Comparison of ENCODE assay signal across 8 mouse cellular contexts in genomic region chr11:69418481-69419442, GRCm38 (mm10). TPM values are rescaled to one million over a fixed set of nuclear protein-coding genes. Genes with fewer than 3 reads are reported as not detected.
A peak's percentile ranks its signal among the peaks of the same experiment; 100 is the strongest.
DNase-seq lines count a peak whose midpoint lies in the region; ATAC-seq lines count a peak whose summit lies in the region.

No protein-coding gene starts in this region.

- peak overlapping the region; percentile 41 for H3K9ac ChIP-seq in hindbrain, embryonic 15.5 days

- ATAC-seq in hindbrain, embryonic 15.5 days (ENCODE audit: low FRiP score, low read depth), result peak; percentile 94

- H3K4me1 ChIP-seq in hindbrain, embryonic 15.5 days (replicated peaks), result peaks cover 61% of the 10 kb centered on the region

- H3K4me2 ChIP-seq in hindbrain, embryonic 15.5 days, result peak overlapping the region; percentile 96

- no peaks in the 10 kb centered on the region for H3K9me3 ChIP-seq in hindbrain, embryonic 15.5 days

- peak overlapping the region; percentile 65 for H3K4me3 ChIP-seq in hindbrain, embryonic 15.5 days

- peak; percentile 82 for DNase-seq in T-cell, adult 2 months (ENCODE audit: low spot score)
- peak; percentile 70 to 89 for DNase-seq in cerebellum, postnatal 4 days (ENCODE audit: low spot score in 2 of 2)
- peak; percentile 91 to 93 for DNase-seq in frontal cortex, postnatal 36 days (ENCODE audit: low spot score in 2 of 2)
- peak; percentile 89 to 90 for DNase-seq in layer of hippocampus, postnatal 36 days
- peak; percentile 97 for DNase-seq in lung, postnatal 36 days
- DNase-seq in retina, embryonic 14.5 days (ENCODE audit: low spot score), result peak; percentile 94
- DNase-seq in thymus, postnatal 4 days, result peak; percentile 88

- peak overlapping the region; percentile 98 for H3K27ac ChIP-seq in hindbrain, embryonic 15.5 days (replicated peaks)

- peaks cover 28% of the 10 kb centered on the region for H3K27me3 ChIP-seq in hindbrain, embryonic 15.5 days

- no peaks in the 10 kb centered on the region for H3K36me3 ChIP-seq in hindbrain, embryonic 15.5 days

- under 1% methylated on average over 45 of the region's 45 CpGs for WGBS in hindbrain, embryonic 15.5 days

RNA-seq across cellular contexts. Expression of gene Kdm6b, which starts 5.3 kb away (rescaled TPM):
- polyA plus RNA-seq in hindbrain, embryonic 15.5 days (2015; fragmentation: Nextera tagmentation; extraction: Ambion mirVana), result 33.7 and 34.9 TPM in 2 replicates
- total RNA-seq in layer of hippocampus, postnatal 36 days (2021), result 10 to 100 TPM; 32.0 to 41.6 TPM

RNA-seq across cellular contexts. Expression of gene Tmem88, which starts 20.7 kb away (rescaled TPM):
- 6.8 and 7.2 TPM in 2 replicates for polyA plus RNA-seq in hindbrain, embryonic 15.5 days (2015; fragmentation: Nextera tagmentation; extraction: Ambion mirVana)
- 1 to 10 TPM; 1.8 to 2.6 TPM for total RNA-seq in layer of hippocampus, postnatal 36 days (2021)

RNA-seq across cellular contexts. Expression of gene Cyb5d1, which starts 23.3 kb away (rescaled TPM):
- polyA plus RNA-seq in hindbrain, embryonic 15.5 days (2015; fragmentation: Nextera tagmentation; extraction: Ambion mirVana), result 30.6 and 33.5 TPM in 2 replicates
- total RNA-seq in layer of hippocampus, postnatal 36 days (2021), result 10 to 100 TPM; 44.6 to 48.6 TPM

RNA-seq across cellular contexts. Expression of gene Naa38, which starts 23.5 kb away (rescaled TPM):
- 109 and 121 TPM in 2 replicates for polyA plus RNA-seq in hindbrain, embryonic 15.5 days (2015; fragmentation: Nextera tagmentation; extraction: Ambion mirVana)
- total RNA-seq in layer of hippocampus, postnatal 36 days (2021), result 100 to 1,000 TPM; 117 to 118 TPM

RNA-seq across cellular contexts. Expression of gene Chd3, which starts 49.6 kb away (rescaled TPM):
- 83.5 and 83.7 TPM in 2 replicates for polyA plus RNA-seq in hindbrain, embryonic 15.5 days (2015; fragmentation: Nextera tagmentation; extraction: Ambion mirVana)
- 100 to 1,000 TPM; 537 to 553 TPM for total RNA-seq in layer of hippocampus, postnatal 36 days (2021)

Comparison
In these comparisons a context has a peak if more than half of its experiments do, and no peak if none do; other contexts are left out.
1. Peak in every context shown above with its lines: DNase-seq, ATAC-seq, H3K4me3 ChIP-seq and H3K27ac ChIP-seq.